Mouse (Mus musculus) MN1 (cell line): ENCODE measurements at regions not wholly inside any gene's neighbourhood (a gene's known extent, or its start where the extent isn't known, plus 50 kb on each side); places are given as distances from the start of the nearest gene placed in this dataset.

Experiments
- DNase-seq: peaks from one replicate; pipeline ENCODE4 v3.0.0-alpha.2; 2016; ENCODE audit warnings: low spot score

- no peak for DNase-seq
Measured at GRCm38 (mm10) chr10:37275271-37275670, 136.6 kb upstream of the Marcks start.

- DNase-seq: no peak
Measured at GRCm38 (mm10) chr10:37271967-37272366, 133.2 kb upstream of the Marcks start.

GRCm38 (mm10) chr10:37270236-37271000 lies 131.7 kb upstream of the Marcks start:
- DNase-seq: no peak

GRCm38 (mm10) chr10:37266909-37267308 lies 128.2 kb upstream of the Marcks start:
- no peak for DNase-seq

- no peak for DNase-seq
Measured at GRCm38 (mm10) chr10:37260791-37261488, 122.2 kb upstream of the Marcks start.

- DNase-seq: no peak
Measured at GRCm38 (mm10) chr10:37259186-37259585, 120.5 kb upstream of the Marcks start.

- DNase-seq: no peak
Measured at GRCm38 (mm10) chr10:37257544-37257943, 118.8 kb upstream of the Marcks start.

- DNase-seq: no peak
Measured at GRCm38 (mm10) chr10:37250934-37251521, 112.3 kb upstream of the Marcks start.

- DNase-seq: no peak
Measured at GRCm38 (mm10) chr10:37250157-37250556, 111.4 kb upstream of the Marcks start.

GRCm38 (mm10) chr10:37249511-37249910 lies 110.8 kb upstream of the Marcks start:
- no peak for DNase-seq

GRCm38 (mm10) chr10:37247121-37247520 lies 108.4 kb upstream of the Marcks start:
- no peak for DNase-seq

- DNase-seq: no peak
Measured at GRCm38 (mm10) chr10:37243136-37243535, 104.4 kb upstream of the Marcks start.

- no peak for DNase-seq
Measured at GRCm38 (mm10) chr10:37241821-37242263, 103.1 kb upstream of the Marcks start.

GRCm38 (mm10) chr10:37240634-37241033 lies 101.9 kb upstream of the Marcks start:
- no peak for DNase-seq

- no peak for DNase-seq
Measured at GRCm38 (mm10) chr10:37240201-37240600, 101.5 kb upstream of the Marcks start.

GRCm38 (mm10) chr10:37236001-37236822 lies 97.5 kb upstream of the Marcks start:
- no peak for DNase-seq

GRCm38 (mm10) chr10:37231936-37232556 lies 93.3 kb upstream of the Marcks start:
- no peak for DNase-seq

GRCm38 (mm10) chr10:37231159-37231558 lies 92.4 kb upstream of the Marcks start:
- DNase-seq: no peak

- DNase-seq: no peak
Measured at GRCm38 (mm10) chr10:37227889-37228288, 89.2 kb upstream of the Marcks start.

GRCm38 (mm10) chr10:37221730-37222129 lies 83.0 kb upstream of the Marcks start:
- no peak for DNase-seq

- DNase-seq: no peak
Measured at GRCm38 (mm10) chr10:37220434-37220833, 81.7 kb upstream of the Marcks start.

- no peak for DNase-seq
Measured at GRCm38 (mm10) chr10:37219936-37220335, 81.2 kb upstream of the Marcks start.
